Mouse (Mus musculus): Measurements from ENCODE around the gene Olfr410.

DNA sequence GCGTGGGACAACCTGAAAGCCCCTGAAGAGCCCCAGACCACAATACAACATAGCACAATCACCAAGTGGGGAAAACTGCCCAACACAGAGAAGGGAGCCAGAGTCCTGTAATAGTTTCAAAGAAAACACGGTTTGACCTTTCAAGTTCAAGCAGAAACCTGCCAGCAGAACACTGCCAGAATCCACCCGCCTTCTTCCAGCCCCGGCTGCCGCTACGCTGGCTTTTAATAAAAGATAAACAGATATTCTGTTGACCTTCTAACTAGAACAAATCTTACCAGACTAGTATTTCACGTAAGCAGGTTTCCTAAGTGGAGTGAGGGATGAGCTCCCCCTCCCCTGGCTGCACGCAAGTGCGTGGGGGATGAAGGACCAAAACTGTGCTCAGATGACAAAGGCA lies 47.8 kb upstream of the Olfr410 start:
- TF ChIP-seq POLR2A (IDR thresholded peaks at IDR 0.05; ENCODE audit: borderline replicate concordance, extremely low read depth, insufficient read depth, insufficient read length, poor library complexity, severe bottlenecking): no peak
- no peak for TF ChIP-seq CTCF (IDR thresholded peaks at IDR 0.05; ENCODE audit: borderline replicate concordance, extremely low read depth, insufficient read depth, insufficient read length)
